Mouse (Mus musculus): ENCODE data around the gene Tfap2a.

- no peak for TF ChIP-seq CTCF (IDR thresholded peaks at IDR 0.05; ENCODE audit: low read depth, low read length)
- no peak for TF ChIP-seq GATA2 (IDR thresholded peaks at IDR 0.05; ENCODE audit: borderline replicate concordance, low read depth, low read length)
These were observed 15.9 kb upstream of the Tfap2a start for GRCm38 (mm10) chr13:40754091-40754490.
